Mouse (Mus musculus) bone marrow, adult 2 months (tissue): ENCODE data around the gene Ankrd24. TPM values are rescaled to one million over a fixed set of nuclear protein-coding genes. Genes with fewer than 3 reads are reported as not detected.
"Not testable (repeated sequence)": the region's sequence is repeated elsewhere in the genome, so short reads cannot be mapped to it uniquely, and the experiment has no call there.

Source experiments
- H3K27ac ChIP-seq: fragments of 200-500 bp; 2 replicates; pipeline ENCODE4 v1.5.1; 2012; ENCODE audit warnings: low read depth, mild to moderate bottlenecking, control low read depth, inconsistent platforms, low read length; ENCODE audit not compliant: control insufficient read depth, poor library complexity, insufficient read depth
- H3K4me1 ChIP-seq: fragments of 200-500 bp; 2 replicates; pipeline ENCODE4 v1.6.1; 2011; ENCODE audit warnings: low read length; ENCODE audit not compliant: control insufficient read depth, insufficient read depth
- H3K4me3 ChIP-seq: fragments of 200-500 bp; replicated peaks from 2 replicates; pipeline ENCODE3; 2011; ENCODE audit warnings: mild to moderate bottlenecking, low read depth, low read length, control low read depth; ENCODE audit not compliant: control insufficient read depth
- CTCF ChIP-seq: fragments of 200-500 bp; IDR thresholded peaks from 2 replicates; pipeline ENCODE4 v1.5.1; 2011; ENCODE audit warnings: low read length, control low read depth; ENCODE audit not compliant: control insufficient read depth, insufficient read depth
- POLR2A ChIP-seq: fragments of 200-500 bp; IDR thresholded peaks from 2 replicates; pipeline ENCODE4 v1.6.1; 2011; ENCODE audit warnings: low read depth, mild to moderate bottlenecking, control low read depth, low read length, borderline replicate concordance; ENCODE audit not compliant: control insufficient read depth
- WGBS: fragments of 180-500 bp; shearing (Covaris S2); methylation state at CpG from one replicate; pipeline ENCODE4 v1.1.7; 2018; 5-methylcytosine and 5-hydroxymethylcytosine counted together
- polyA plus RNA-seq: library from polyadenylated mRNA; stranded (reverse); fragments of >200 nt; gene quantifications from 2 replicates; pipeline ENCODE4 v1.2.4, GENCODE M21; 2011; ENCODE audit warnings: low replicate concordance; ENCODE audit not compliant: missing spikeins, insufficient read depth, insufficient read length

The Ankrd24 gene
- polyA plus RNA-seq, 1 experiment: 11.1 TPM

DNA sequence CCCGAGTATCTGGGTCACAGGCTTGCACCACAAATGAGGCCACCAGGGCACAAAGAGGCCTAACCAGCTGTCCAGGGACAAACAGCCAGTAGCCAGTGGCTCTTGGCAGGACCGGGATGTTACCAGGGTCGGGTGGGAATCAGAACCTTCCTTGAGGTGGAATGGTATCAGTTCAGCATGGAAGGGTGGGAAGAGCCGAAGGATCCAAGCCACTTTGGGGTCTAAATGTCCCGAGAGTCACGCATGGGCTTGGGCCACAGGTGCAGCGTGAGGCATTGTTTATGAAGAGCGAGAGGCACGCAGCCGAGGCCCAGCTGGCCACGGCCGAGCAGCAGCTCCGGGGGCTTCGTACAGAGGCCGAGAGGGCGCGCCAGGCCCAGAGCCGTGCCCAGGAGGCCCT, 16.4 kb downstream of the Ankrd24 start:
- TF ChIP-seq POLR2A (no peak), CTCF (no peak)
- no peak overlapping the region for H3K27ac ChIP-seq
- 91% methylated on average over 18 of the region's 18 CpGs for WGBS
- H3K4me1 ChIP-seq: peaks cover 3% of the 10 kb centered on the region; the same call in 1 of the 2 replicates
- H3K4me3 ChIP-seq: no peak overlapping the region

- TF ChIP-seq POLR2A (no peak), CTCF (no peak)
- WGBS: 87% methylated on average over 4 of the region's 4 CpGs
These were observed 17.1 kb downstream of the Ankrd24 start for GRCm38 (mm10) chr10:81645391-81645790.

GRCm38 (mm10) chr10:81646015-81646555, 17.7 kb downstream of the Ankrd24 start:
- TF ChIP-seq CTCF (no peak), POLR2A (no peak)
- H3K27ac ChIP-seq: no peak overlapping the region
- peaks cover 3% of the 10 kb centered on the region; the same call in 1 of the 2 replicates for H3K4me1 ChIP-seq
- H3K4me3 ChIP-seq: no peak overlapping the region
- WGBS: 86% methylated on average over 7 of the region's 7 CpGs

More at GRCm38 (mm10) chr10:81645391-81645790, 17.1 kb downstream of the Ankrd24 start:
- Histone ChIP-seq H3K27ac (no peak overlapping the region), H3K4me3 (no peak overlapping the region), H3K4me1 (peaks cover 3% of the 10 kb centered on the region; the same call in 1 of the 2 replicates)

DNA sequence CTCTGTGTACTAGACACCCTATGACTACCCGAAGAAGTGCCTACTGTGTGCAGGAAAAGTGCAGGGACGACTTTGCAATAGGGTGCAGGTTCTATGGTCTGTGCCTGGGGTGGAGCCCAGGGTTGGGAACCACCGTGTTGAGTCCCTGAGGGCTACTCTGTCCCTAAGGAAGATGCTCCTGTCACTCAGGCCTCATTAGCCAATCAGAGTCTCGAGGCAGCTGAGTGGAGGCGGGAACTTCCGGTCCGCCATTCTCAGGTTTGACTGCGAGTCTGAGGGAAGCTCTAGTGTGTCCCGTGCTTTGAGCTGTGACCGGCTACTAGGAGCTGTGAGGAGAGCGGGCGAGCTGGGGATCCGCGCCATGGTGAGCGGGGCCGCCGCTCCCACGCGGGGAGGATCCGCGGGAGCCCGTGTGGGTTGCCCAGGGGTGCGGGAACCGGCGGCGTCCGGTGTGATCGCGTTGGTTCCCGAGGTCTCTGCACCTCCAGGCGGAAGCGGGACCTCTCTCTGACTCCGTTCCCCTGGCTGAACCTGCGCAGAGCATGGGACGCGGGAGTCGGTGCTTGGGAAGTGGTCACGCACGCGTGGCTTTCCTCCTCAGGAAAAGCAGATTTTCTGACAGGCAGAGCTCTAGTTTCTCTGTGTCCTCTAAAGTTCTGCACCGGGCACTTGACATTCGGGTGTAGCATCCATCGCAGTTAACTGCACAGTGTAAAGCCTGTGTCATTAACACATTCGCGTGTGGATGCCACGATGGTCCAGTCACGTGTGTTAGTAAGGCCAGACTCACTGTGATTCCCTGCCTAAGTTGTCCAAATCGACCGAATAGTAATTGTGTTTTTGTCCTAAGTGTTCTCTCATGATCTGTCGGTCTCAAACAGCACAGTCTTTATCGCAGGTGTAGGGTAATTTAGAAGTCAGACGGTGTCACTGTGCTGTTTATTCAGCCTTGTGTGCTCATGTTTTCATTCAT, 20.7 kb downstream of the Ankrd24 start, which contains the start of gene Gm10778:
Gm10778 (plus strand) TSS at position 257 of the 973 bp plus-strand sequence.
- not testable (repeated sequence) for H3K4me1 ChIP-seq
- Histone ChIP-seq H3K4me3 (peak within 1 kb of the TSS; percentile 65), H3K27ac (peak within 1 kb of the TSS; percentile 52; the same call in 1 of the 2 replicates)
- 4% methylated on average over 39 of the region's 52 CpGs for WGBS

DNA sequence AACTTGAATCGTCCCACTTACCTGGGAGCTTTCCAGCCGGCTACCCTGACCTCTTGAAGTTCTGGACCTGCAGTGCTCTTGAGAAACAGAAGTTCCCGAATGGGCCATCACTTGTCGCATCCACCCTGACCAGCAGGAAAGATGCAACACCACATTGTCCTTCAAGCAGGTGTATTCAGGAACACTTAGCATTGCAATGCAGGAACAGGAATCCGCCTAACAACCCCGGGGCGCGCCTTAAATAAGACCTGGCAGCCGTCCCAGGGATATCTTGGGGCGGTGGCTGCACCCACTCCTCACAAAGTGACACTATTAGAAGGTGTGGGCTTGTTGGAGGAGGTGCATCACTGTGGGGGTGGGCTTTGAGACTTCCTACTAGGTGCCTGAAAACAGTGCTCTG, 26.8 kb downstream of the Ankrd24 start:
- Histone ChIP-seq H3K4me1 (no peaks in the 10 kb centered on the region), H3K4me3 (no peak overlapping the region), H3K27ac (no peak overlapping the region; the same call in 1 of the 2 replicates)
- WGBS: 91% methylated on average over 10 of the region's 10 CpGs
- no peak for TF ChIP-seq POLR2A
- no peak for TF ChIP-seq CTCF

- 89% methylated on average over 2 of the region's 2 CpGs for WGBS
- no peak for TF ChIP-seq CTCF
- TF ChIP-seq POLR2A: no peak
These were observed 27.8 kb downstream of the Ankrd24 start for GRCm38 (mm10) chr10:81656174-81656573.

DNA sequence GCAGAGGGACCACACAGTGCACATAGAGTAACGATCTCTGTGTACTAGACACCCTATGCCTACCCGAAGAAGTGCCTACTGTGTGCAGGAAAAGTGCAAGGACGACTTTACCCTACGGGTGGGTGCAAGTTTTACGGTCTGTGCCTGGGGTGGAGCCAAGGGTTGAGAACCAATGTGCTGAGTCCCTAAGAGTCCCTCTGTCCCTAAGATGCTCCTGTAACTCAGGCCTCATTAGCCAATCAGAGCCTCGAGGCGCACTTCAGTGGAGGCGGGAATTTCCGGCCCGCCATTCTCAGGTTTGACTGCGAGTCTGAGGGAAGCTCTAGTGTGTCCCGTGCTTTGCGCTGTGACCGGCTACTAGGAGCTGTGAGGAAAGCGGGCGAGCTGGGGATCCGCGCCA, 58.8 kb downstream of the Ankrd24 start:
- H3K27ac ChIP-seq, H3K4me1 ChIP-seq, H3K4me3 ChIP-seq: not testable (repeated sequence)
- WGBS: no CpG with 5 or more reads among the region's 18 CpGs

More at GRCm38 (mm10) chr10:81656174-81656573, 27.8 kb downstream of the Ankrd24 start:
- H3K4me3 ChIP-seq: no peak overlapping the region
- no peak overlapping the region for H3K27ac ChIP-seq
- H3K4me1 ChIP-seq: no peaks in the 10 kb centered on the region

Other genes with a start within 250 kb of the Ankrd24 start
- 14.6 and 23.0 TPM in 2 replicates for gene Dohh, start 244.1 kb upstream of the Ankrd24 start, polyA plus RNA-seq
- 3.4 and 4.3 TPM in 2 replicates for gene Gm48551, start 244.1 kb upstream of the Ankrd24 start, polyA plus RNA-seq
- gene Gm48552, start 239.5 kb upstream of the Ankrd24 start, polyA plus RNA-seq: not detected in 2 replicates
- gene Smim24, start 235.5 kb upstream of the Ankrd24 start, polyA plus RNA-seq: 7.9 and 18.0 TPM in 2 replicates
- 5.1 and 14.5 TPM in 2 replicates for gene Nfic, start 172.9 kb upstream of the Ankrd24 start, polyA plus RNA-seq
- gene Celf5, start 145.8 kb upstream of the Ankrd24 start, polyA plus RNA-seq: 0.72 TPM in 1 of 2 replicates, not detected in the other
- gene Ncln, start 132.1 kb upstream of the Ankrd24 start, polyA plus RNA-seq: 30.2 and 61.0 TPM in 2 replicates
- 7.6 and 15.8 TPM in 2 replicates for gene S1pr4, start 128.4 kb upstream of the Ankrd24 start, polyA plus RNA-seq
- gene Gna15, start 104.3 kb upstream of the Ankrd24 start, polyA plus RNA-seq: 5.4 and 9.4 TPM in 2 replicates
- 12.3 and 23.8 TPM in 2 replicates for gene Gna11, start 83.3 kb upstream of the Ankrd24 start, polyA plus RNA-seq
- 183 and 306 TPM in 2 replicates for gene Aes, start 69.1 kb upstream of the Ankrd24 start, polyA plus RNA-seq
- gene Tle2, start 54.0 kb upstream of the Ankrd24 start, polyA plus RNA-seq: 18.5 and 41.7 TPM in 2 replicates
- 23.2 and 27.8 TPM in 2 replicates for gene Tle6, start 27.5 kb upstream of the Ankrd24 start, polyA plus RNA-seq
- 3.9 and 6.6 TPM in 2 replicates for gene BC025920, start 22.3 kb upstream of the Ankrd24 start, polyA plus RNA-seq
- gene Sirt6, start 743 bp upstream of the Ankrd24 start, polyA plus RNA-seq: 7.7 and 16.8 TPM in 2 replicates
- not detected in 2 replicates for gene Gm10778, start 20.5 kb downstream of the Ankrd24 start, polyA plus RNA-seq
- gene Zfp433, start 76.3 kb downstream of the Ankrd24 start, polyA plus RNA-seq: not detected in 2 replicates
- gene Gm3055, start 142.6 kb downstream of the Ankrd24 start, polyA plus RNA-seq: 2.0 TPM in 1 of 2 replicates, not detected in the other
- gene Gm4767, start 183.6 kb downstream of the Ankrd24 start, polyA plus RNA-seq: 0.85 and 1.0 TPM in 2 replicates
- gene Gm32687, start 235.4 kb downstream of the Ankrd24 start, polyA plus RNA-seq: 1.0 and 5.6 TPM in 2 replicates